Mouse (Mus musculus) midbrain, embryonic 13.5 days (tissue): ENCODE data around the gene Rhbdf1. TPM values are rescaled to one million over a fixed set of nuclear protein-coding genes. Genes with fewer than 3 reads are reported as not detected.

Source experiments
- ATAC-seq: fragments of 200-750 bp; cut with Nextera tagmentation; 2 replicates; pipeline ENCODE4 v1.8.0; 2017; ENCODE audit warnings: mild to moderate bottlenecking, moderate TSS enrichment, moderate library complexity
- H3K27ac ChIP-seq: fragments of 300-500 bp; sonication (generic); 2 replicates; pipeline ENCODE4 v1.5.1; 2015; ENCODE audit warnings: inconsistent platforms, mild to moderate bottlenecking, moderate library complexity
- H3K27me3 ChIP-seq: fragments of 300-500 bp; sonication (generic); 2 replicates; pipeline ENCODE4 v1.6.1; 2015; ENCODE audit warnings: mild to moderate bottlenecking, inconsistent platforms
- H3K36me3 ChIP-seq: fragments of 300-500 bp; sonication (generic); 2 replicates; pipeline ENCODE4 v1.6.1; 2015; ENCODE audit warnings: mild to moderate bottlenecking, inconsistent platforms
- H3K4me1 ChIP-seq: fragments of 300-500 bp; sonication (generic); replicated peaks from 2 replicates; pipeline ENCODE4 v1.6.1; 2015; ENCODE audit warnings: inconsistent platforms
- H3K4me2 ChIP-seq: fragments of 300-500 bp; sonication (generic); replicated peaks from 2 replicates; pipeline ENCODE4 v1.6.1; 2015; ENCODE audit warnings: moderate library complexity, mild to moderate bottlenecking, inconsistent platforms
- H3K4me3 ChIP-seq: fragments of 300-500 bp; sonication (generic); replicated peaks from 2 replicates; pipeline ENCODE4 v1.5.1; 2015; ENCODE audit warnings: mild to moderate bottlenecking, inconsistent platforms
- H3K9ac ChIP-seq: fragments of 300-500 bp; sonication (generic); replicated peaks from 2 replicates; pipeline ENCODE4 v1.6.1; 2015; ENCODE audit warnings: mild to moderate bottlenecking, inconsistent platforms
- H3K9me3 ChIP-seq: fragments of 300-500 bp; sonication (generic); 2 replicates; pipeline ENCODE4 v1.6.1; 2016; ENCODE audit warnings: mild to moderate bottlenecking, inconsistent platforms
- WGBS: fragments of 180-500 bp; shearing (Covaris S2); methylation state at CpG from one replicate; pipeline ENCODE4 v1.1.7; 2015; 5-methylcytosine and 5-hydroxymethylcytosine counted together
- polyA plus RNA-seq: library from polyadenylated mRNA; unstranded; fragments of >200 nt; fragmentation: Nextera tagmentation; extraction: Ambion mirVana; gene quantifications from 2 replicates; pipeline ENCODE4 v1.2.1, GENCODE M21; 2015

Rhbdf1 gene
- polyA plus RNA-seq, result 13.6 and 14.8 TPM in 2 replicates

- Histone ChIP-seq H3K27ac (peak within 1 kb of the TSS; percentile 53), H3K9ac (peak within 1 kb of the TSS; percentile 83), H3K4me1 (peaks cover 32% of the 10 kb centered on the region), H3K27me3 (peaks cover 50% of the 10 kb centered on the region), H3K9me3 (no peaks in the 10 kb centered on the region), H3K4me3 (peak within 1 kb of the TSS; percentile 65), H3K36me3 (no peaks in the 10 kb centered on the region), H3K4me2 (peak within 1 kb of the TSS; percentile 99)
- ATAC-seq, result peak; percentile 12
- under 1% methylated on average over 58 of the region's 72 CpGs for WGBS
These were observed at the start of gene Rhbdf1 for GRCm38 (mm10) chr11:32221951-32222409. TSS of gene Rhbdf1 (minus strand) at chr11:32222300.

GRCm38 (mm10) chr11:32271178-32271577 lies 49.1 kb upstream of the Rhbdf1 start:
- Histone ChIP-seq H3K4me3 (no peak overlapping the region), H3K27me3 (peaks cover 17% of the 10 kb centered on the region; the same call in 1 of the 2 replicates), H3K27ac (no peak overlapping the region), H3K4me2 (no peak overlapping the region), H3K36me3 (no peaks in the 10 kb centered on the region), H3K9ac (no peak overlapping the region), H3K9me3 (no peaks in the 10 kb centered on the region), H3K4me1 (peaks cover 11% of the 10 kb centered on the region)
- WGBS, result 54% methylated on average over 4 of the region's 4 CpGs
- no peak for ATAC-seq

DNA sequence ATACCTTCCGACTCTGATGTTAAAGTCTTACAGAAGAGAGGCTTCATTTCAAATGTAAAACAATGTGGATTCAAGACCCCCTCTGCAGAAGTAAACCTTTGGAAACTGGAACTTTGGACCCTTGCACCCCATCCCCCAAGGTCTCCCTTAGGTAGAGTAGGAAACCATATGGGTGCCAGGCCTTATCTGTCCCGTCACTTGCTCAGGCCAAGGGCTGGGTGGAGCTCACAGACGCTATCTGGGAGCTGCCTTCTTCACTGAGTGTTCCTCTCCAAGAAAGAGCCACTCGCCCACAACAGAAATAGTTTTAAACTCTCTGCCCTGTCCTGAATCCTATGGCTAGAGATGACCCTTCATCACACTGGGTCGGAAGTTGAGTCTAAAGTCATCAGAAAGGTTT lies 46.9 kb upstream of the Rhbdf1 start:
- Histone ChIP-seq H3K9me3 (no peaks in the 10 kb centered on the region), H3K4me3 (no peak overlapping the region), H3K9ac (no peak overlapping the region), H3K4me2 (no peak overlapping the region), H3K27me3 (peaks cover 17% of the 10 kb centered on the region; the same call in 1 of the 2 replicates), H3K4me1 (peaks cover 19% of the 10 kb centered on the region), H3K36me3 (no peaks in the 10 kb centered on the region), H3K27ac (no peak overlapping the region)
- no peak for ATAC-seq
- 88% methylated on average over 5 of the region's 5 CpGs for WGBS

- peak; percentile 50 for ATAC-seq
- H3K27ac ChIP-seq, result peak overlapping the region; percentile 97; the same call in 1 of the 2 replicates
- H3K4me1 ChIP-seq, result peaks cover 19% of the 10 kb centered on the region
- H3K9ac ChIP-seq, result peak overlapping the region; percentile 92
- WGBS, result 27% methylated on average over 5 of the region's 5 CpGs
- no peaks in the 10 kb centered on the region for H3K36me3 ChIP-seq
- H3K4me2 ChIP-seq, result peak overlapping the region; percentile 64
- peak overlapping the region; percentile 77 for H3K4me3 ChIP-seq
- no peaks in the 10 kb centered on the region for H3K9me3 ChIP-seq
- peaks cover 17% of the 10 kb centered on the region; the same call in 1 of the 2 replicates for H3K27me3 ChIP-seq
These were observed 45.9 kb upstream of the Rhbdf1 start for GRCm38 (mm10) chr11:32267964-32268363.

GRCm38 (mm10) chr11:32267188-32267884 lies 45.2 kb upstream of the Rhbdf1 start, which contains the start of gene Nprl3:
TSS of gene Nprl3 (minus strand) at chr11:32267707.
- H3K36me3 ChIP-seq, result peaks cover 5% of the 10 kb centered on the region; the same call in 1 of the 2 replicates
- H3K27me3 ChIP-seq, result peaks cover 17% of the 10 kb centered on the region; the same call in 1 of the 2 replicates
- peak within 1 kb of the TSS; percentile 77 for H3K4me3 ChIP-seq
- under 1% methylated on average over 54 of the region's 54 CpGs for WGBS
- peak; percentile 99 for ATAC-seq
- peak within 1 kb of the TSS; percentile 64 for H3K4me2 ChIP-seq
- H3K9ac ChIP-seq, result peak within 1 kb of the TSS; percentile 92
- H3K4me1 ChIP-seq, result peaks cover 19% of the 10 kb centered on the region
- peak within 1 kb of the TSS; percentile 97 for H3K27ac ChIP-seq
- H3K9me3 ChIP-seq, result no peaks in the 10 kb centered on the region

DNA sequence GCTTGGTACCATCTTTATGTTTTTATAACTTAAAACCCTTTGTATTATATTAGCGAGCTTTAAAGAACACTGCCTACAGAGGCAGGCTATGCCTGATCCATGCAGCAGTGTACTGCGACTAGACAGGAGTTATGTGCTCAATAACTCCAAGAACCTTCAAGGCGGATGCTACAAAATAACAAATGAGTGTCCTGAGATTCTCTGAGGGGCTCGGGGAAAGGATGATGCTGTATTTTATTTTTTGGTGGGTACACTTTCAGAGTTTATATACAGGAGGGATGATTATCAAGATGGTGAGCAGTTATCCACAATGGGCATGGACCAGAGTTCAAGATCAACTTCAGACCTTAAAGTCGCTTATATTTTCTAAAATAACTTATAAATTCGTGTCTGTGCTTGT lies 44.7 kb upstream of the Rhbdf1 start:
- Histone ChIP-seq H3K9me3 (no peaks in the 10 kb centered on the region), H3K27me3 (peaks cover 15% of the 10 kb centered on the region; the same call in 1 of the 2 replicates), H3K4me2 (peak overlapping the region; percentile 64), H3K27ac (peak overlapping the region; percentile 97), H3K4me3 (peak overlapping the region; percentile 77), H3K4me1 (peaks cover 19% of the 10 kb centered on the region), H3K9ac (peak overlapping the region; percentile 92), H3K36me3 (peaks cover 8% of the 10 kb centered on the region; the same call in 1 of the 2 replicates)
- 30% methylated on average over 6 of the region's 6 CpGs for WGBS
- ATAC-seq, result no peak; the same call in 1 of the 2 replicates

GRCm38 (mm10) chr11:32266194-32266593 lies 44.1 kb upstream of the Rhbdf1 start:
- H3K27ac ChIP-seq, result no peak overlapping the region
- no peak overlapping the region for H3K9ac ChIP-seq
- no peak overlapping the region for H3K4me2 ChIP-seq
- H3K9me3 ChIP-seq, result no peaks in the 10 kb centered on the region
- peaks cover 19% of the 10 kb centered on the region for H3K4me1 ChIP-seq
- 94% methylated on average over 6 of the region's 6 CpGs for WGBS
- peaks cover 8% of the 10 kb centered on the region; the same call in 1 of the 2 replicates for H3K36me3 ChIP-seq
- no peak overlapping the region for H3K4me3 ChIP-seq
- no peak for ATAC-seq
- H3K27me3 ChIP-seq, result peaks cover 10% of the 10 kb centered on the region; the same call in 1 of the 2 replicates

DNA sequence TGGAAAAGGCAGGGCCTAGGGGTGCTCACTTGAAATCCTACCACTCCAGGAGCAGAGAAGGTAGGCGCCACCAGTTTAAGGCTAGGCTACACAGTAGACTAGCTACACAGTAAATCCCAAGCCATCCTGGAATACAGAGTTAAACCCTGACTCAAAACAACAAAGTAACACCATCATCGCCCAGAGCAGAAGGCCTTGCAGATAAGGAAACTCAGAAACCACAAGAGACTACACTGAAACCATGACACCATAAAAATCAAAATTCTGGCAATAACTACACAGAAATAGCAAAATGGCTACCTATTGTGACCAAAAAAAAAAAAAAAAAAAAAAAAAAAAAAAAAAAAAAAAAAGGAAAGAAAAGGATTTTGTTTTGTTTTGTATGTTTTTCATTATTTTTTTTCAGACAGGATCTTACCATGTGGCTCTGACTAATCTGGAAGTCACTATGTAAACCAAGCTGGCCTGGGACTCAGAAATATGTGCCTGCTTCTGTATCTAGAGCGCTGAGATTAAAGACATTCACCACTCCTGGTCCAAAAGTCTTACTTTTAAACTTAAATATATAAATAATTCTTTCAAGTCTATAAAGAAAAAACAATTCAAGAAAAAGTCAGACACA lies 43.1 kb upstream of the Rhbdf1 start:
- ATAC-seq, result no peak
- no peak overlapping the region for H3K4me2 ChIP-seq
- WGBS, result 94% methylated on average over 3 of the region's 3 CpGs
- H3K4me3 ChIP-seq, result no peak overlapping the region
- H3K9me3 ChIP-seq, result no peaks in the 10 kb centered on the region
- H3K9ac ChIP-seq, result no peak overlapping the region
- H3K27ac ChIP-seq, result no peak overlapping the region
- H3K27me3 ChIP-seq, result peaks cover 9% of the 10 kb centered on the region; the same call in 1 of the 2 replicates
- H3K36me3 ChIP-seq, result peaks cover 14% of the 10 kb centered on the region
- peaks cover 19% of the 10 kb centered on the region for H3K4me1 ChIP-seq

- no peaks in the 10 kb centered on the region for H3K9me3 ChIP-seq
- H3K9ac ChIP-seq, result no peak overlapping the region
- no peak overlapping the region for H3K4me2 ChIP-seq
- H3K4me1 ChIP-seq, result peaks cover 15% of the 10 kb centered on the region
- ATAC-seq, result no peak
- H3K27me3 ChIP-seq, result no peaks in the 10 kb centered on the region
- H3K36me3 ChIP-seq, result peaks cover 20% of the 10 kb centered on the region
- H3K27ac ChIP-seq, result no peak overlapping the region
- 93% methylated on average over 10 of the region's 10 CpGs for WGBS
- no peak overlapping the region for H3K4me3 ChIP-seq
These were observed 40.7 kb upstream of the Rhbdf1 start for GRCm38 (mm10) chr11:32262674-32263415.

GRCm38 (mm10) chr11:32256566-32256965 lies 34.5 kb upstream of the Rhbdf1 start:
- H3K36me3 ChIP-seq, result peaks cover 47% of the 10 kb centered on the region
- no peak overlapping the region for H3K9ac ChIP-seq
- no peak overlapping the region for H3K27ac ChIP-seq
- no peaks in the 10 kb centered on the region for H3K27me3 ChIP-seq
- ATAC-seq, result no peak
- H3K4me2 ChIP-seq, result no peak overlapping the region
- H3K4me1 ChIP-seq, result no peaks in the 10 kb centered on the region
- H3K4me3 ChIP-seq, result no peak overlapping the region
- no peaks in the 10 kb centered on the region for H3K9me3 ChIP-seq
- 87% methylated on average over 3 of the region's 3 CpGs for WGBS

- no peak for ATAC-seq
- H3K4me3 ChIP-seq, result no peak overlapping the region
- H3K36me3 ChIP-seq, result peaks cover 50% of the 10 kb centered on the region
- H3K4me1 ChIP-seq, result no peaks in the 10 kb centered on the region
- no peak overlapping the region for H3K4me2 ChIP-seq
- H3K9me3 ChIP-seq, result no peaks in the 10 kb centered on the region
- no peak overlapping the region for H3K9ac ChIP-seq
- WGBS, result 94% methylated on average over 1 of the region's 1 CpGs
- no peaks in the 10 kb centered on the region for H3K27me3 ChIP-seq
- H3K27ac ChIP-seq, result no peak overlapping the region
These were observed 34.0 kb upstream of the Rhbdf1 start for GRCm38 (mm10) chr11:32256146-32256545.
